Mouse (Mus musculus) hindbrain, postnatal 0 days (tissue): ENCODE measurements around the gene Mpp3. TPM values are rescaled to one million over a fixed set of nuclear protein-coding genes. Genes with fewer than 3 reads are reported as not detected.
A peak's percentile ranks its signal among the peaks of the same experiment; 100 is the strongest.

ENCODE experiments used
- ATAC-seq: fragments of 200-750 bp; cut with Nextera tagmentation; 2 replicates; pipeline ENCODE4 v1.8.0; 2017; ENCODE audit warnings: mild to moderate bottlenecking, moderate TSS enrichment, moderate library complexity
- DNase-seq: peaks from one replicate; pipeline ENCODE4 v3.0.0-alpha.2; 2015; ENCODE audit warnings: low spot score
- H3K27ac ChIP-seq: fragments of 300-500 bp; sonication (generic); 2 replicates; pipeline ENCODE4 v1.5.1; 2014; ENCODE audit warnings: mild to moderate bottlenecking
- H3K27me3 ChIP-seq: fragments of 300-500 bp; sonication (generic); 2 replicates; pipeline ENCODE4 v1.6.1; 2014; ENCODE audit warnings: low read length, mixed read lengths; ENCODE audit not compliant: insufficient read depth
- H3K36me3 ChIP-seq: fragments of 300-500 bp; sonication (generic); 2 replicates; pipeline ENCODE4 v1.6.1; 2014; ENCODE audit warnings: low read length, mixed read lengths; ENCODE audit not compliant: insufficient read depth
- H3K4me1 ChIP-seq: fragments of 300-500 bp; sonication (generic); 2 replicates; pipeline ENCODE4 v1.6.1; 2014; ENCODE audit warnings: antibody characterized with exemption, low read length, mixed read lengths; ENCODE audit not compliant: insufficient read depth
- H3K4me2 ChIP-seq: fragments of 300-500 bp; sonication (generic); 2 replicates; pipeline ENCODE4 v1.6.1; 2014; ENCODE audit warnings: low read depth, mild to moderate bottlenecking, low read length, moderate library complexity, mixed read lengths
- H3K4me3 ChIP-seq: fragments of 300-500 bp; sonication (generic); 2 replicates; pipeline ENCODE4 v1.5.1; 2014; ENCODE audit warnings: low read length
- H3K9ac ChIP-seq: fragments of 300-500 bp; sonication (generic); replicated peaks from 2 replicates; pipeline ENCODE4 v1.6.1; 2014; ENCODE audit warnings: mild to moderate bottlenecking, low read length, moderate library complexity, mixed read lengths
- H3K9me3 ChIP-seq: fragments of 300-500 bp; sonication (generic); 2 replicates; pipeline ENCODE4 v1.6.1; 2016; ENCODE audit warnings: low read length, mixed read lengths
- CTCF ChIP-seq: IDR thresholded peaks from 2 replicates; pipeline ENCODE4 v1.5.1; 2016; ENCODE audit warnings: antibody characterized with exemption, control low read depth, low read depth
- WGBS: fragments of 180-500 bp; shearing (Covaris S2); extraction: QIAGEN DNeasy Blood & Tissue Kit; methylation state at CpG from one replicate; pipeline ENCODE4 v1.1.7; 2014; 5-methylcytosine and 5-hydroxymethylcytosine counted together
- polyA plus RNA-seq: library from polyadenylated mRNA; unstranded; fragments of >200 nt; fragmentation: Nextera tagmentation; extraction: Ambion mirVana; gene quantifications from 2 replicates; pipeline ENCODE4 v1.2.1, GENCODE M21; 2015
- total RNA-seq: library from RNA; depleted of rRNA; stranded (reverse); fragments of >200 nt; gene quantifications from 2 replicates; pipeline ENCODE4 v1.2.3, GENCODE M21; 2014

The Mpp3 gene
- total and polyA plus RNA-seq, 2 experiments from 2014 or later, result 54.1 to 81.3 TPM

DNA sequence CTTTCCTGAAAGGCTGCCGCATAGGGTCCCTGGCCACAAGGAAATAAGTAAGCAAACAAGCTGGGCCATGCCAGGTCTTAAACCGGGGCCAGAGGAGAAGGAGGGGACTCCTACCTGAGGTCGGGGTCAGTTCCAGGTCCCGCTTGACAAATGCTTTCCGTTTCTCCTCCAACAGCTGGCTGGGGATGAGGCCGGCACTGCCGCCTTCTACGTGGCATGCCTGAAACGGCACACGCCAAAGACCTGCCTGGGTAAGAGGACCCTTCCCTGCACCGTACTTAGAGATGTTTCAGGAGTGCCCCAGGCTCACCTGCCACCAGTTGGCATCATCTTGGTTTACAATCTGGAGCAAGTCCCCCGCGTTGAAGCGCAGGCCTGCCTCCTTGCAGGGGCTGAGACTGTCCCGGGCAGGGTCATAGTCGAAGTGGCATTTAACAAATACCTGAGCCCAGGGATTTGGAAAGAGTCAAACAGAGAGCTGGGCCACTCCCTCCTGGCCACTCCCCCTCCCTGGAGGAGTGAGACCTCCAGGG, 33.7 kb upstream of the Mpp3 start:
- no peak for ATAC-seq
- TF ChIP-seq CTCF, result no peak
- no peak for DNase-seq
- Histone ChIP-seq H3K27me3 (no peaks in the 10 kb centered on the region), H3K4me3 (no peak overlapping the region), H3K9ac (no peak overlapping the region), H3K4me2 (peak overlapping the region; percentile 72), H3K4me1 (no peaks in the 10 kb centered on the region), H3K9me3 (no peaks in the 10 kb centered on the region), H3K36me3 (peaks cover 14% of the 10 kb centered on the region; the same call in 1 of the 2 replicates), H3K27ac (no peak overlapping the region)
- WGBS, result 34% methylated on average over 16 of the region's 16 CpGs

DNA sequence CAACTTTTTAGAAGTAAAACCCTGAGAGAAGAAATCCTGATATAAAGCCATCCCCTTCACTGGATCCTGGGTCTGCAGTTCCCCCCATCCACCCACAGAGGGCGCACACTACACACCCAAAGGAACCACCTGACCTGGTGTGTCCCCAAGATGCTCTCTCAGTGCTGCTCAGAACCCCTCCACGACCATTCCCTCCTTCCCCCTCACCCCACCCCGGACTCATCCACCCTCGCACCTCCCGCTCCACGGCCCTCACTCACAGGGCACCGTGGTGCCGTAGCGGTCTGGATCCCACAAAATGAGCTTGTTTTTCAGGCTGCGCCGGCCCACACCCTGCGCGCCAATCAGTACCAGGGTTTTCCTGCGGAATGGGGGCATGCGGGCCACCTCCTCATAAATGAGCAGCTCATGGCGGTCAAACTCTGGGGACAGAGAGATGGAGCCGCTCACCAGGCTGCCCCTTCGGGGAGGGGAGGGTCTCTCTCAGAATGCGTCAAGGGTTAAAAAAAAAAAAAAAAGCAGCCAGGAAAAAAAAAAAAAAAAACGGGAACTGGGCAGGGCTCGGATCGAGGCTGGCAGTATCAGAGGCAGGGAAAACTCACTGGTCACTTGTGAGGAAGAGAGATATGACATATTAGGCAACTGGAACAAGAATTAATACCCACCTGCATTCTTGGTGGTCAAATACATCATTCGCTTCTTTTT, 33.1 kb upstream of the Mpp3 start:
- Histone ChIP-seq H3K4me2 (peak overlapping the region; percentile 72), H3K9ac (peak overlapping the region; percentile 33; the same call in 1 of the 2 replicates), H3K4me1 (no peaks in the 10 kb centered on the region), H3K9me3 (no peaks in the 10 kb centered on the region), H3K36me3 (peaks cover 14% of the 10 kb centered on the region; the same call in 1 of the 2 replicates), H3K27ac (no peak overlapping the region), H3K4me3 (peak overlapping the region; percentile 35), H3K27me3 (no peaks in the 10 kb centered on the region)
- ATAC-seq (peak; percentile 81), DNase-seq (peak; percentile 85)
- 5% methylated on average over 23 of the region's 23 CpGs for WGBS
- peak; percentile 97 for TF ChIP-seq CTCF

DNA sequence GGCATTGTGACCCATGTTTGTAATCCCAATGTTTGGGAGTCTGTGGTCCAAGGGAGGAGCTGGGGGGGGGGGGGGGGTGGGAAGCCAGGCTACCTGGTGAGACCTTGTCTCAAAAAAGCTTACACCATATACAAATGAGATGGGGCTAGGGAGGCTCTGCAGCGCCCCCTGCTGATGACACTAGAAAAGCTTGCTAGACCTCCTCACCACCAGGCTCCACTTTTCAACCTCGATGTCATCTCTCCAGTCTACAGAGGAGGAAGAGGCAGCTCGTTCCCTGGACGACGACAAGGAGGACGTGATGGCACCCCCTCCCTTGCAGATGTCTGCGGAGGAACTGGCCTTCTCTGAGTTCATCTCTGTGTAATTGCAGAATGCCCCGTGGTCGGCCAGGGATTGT, 25.6 kb upstream of the Mpp3 start:
- H3K27me3 ChIP-seq, result no peaks in the 10 kb centered on the region
- peaks cover 3% of the 10 kb centered on the region; the same call in 1 of the 2 replicates for H3K36me3 ChIP-seq
- H3K9me3 ChIP-seq, result no peaks in the 10 kb centered on the region
- 27% methylated on average over 9 of the region's 9 CpGs for WGBS
- peak; percentile 68 for TF ChIP-seq CTCF
- H3K9ac ChIP-seq, result no peak overlapping the region
- no peak overlapping the region for H3K27ac ChIP-seq
- H3K4me1 ChIP-seq, result no peaks in the 10 kb centered on the region
- no peak overlapping the region for H3K4me2 ChIP-seq
- no peak for ATAC-seq
- no peak overlapping the region for H3K4me3 ChIP-seq
- peak; percentile 73 for DNase-seq

DNA sequence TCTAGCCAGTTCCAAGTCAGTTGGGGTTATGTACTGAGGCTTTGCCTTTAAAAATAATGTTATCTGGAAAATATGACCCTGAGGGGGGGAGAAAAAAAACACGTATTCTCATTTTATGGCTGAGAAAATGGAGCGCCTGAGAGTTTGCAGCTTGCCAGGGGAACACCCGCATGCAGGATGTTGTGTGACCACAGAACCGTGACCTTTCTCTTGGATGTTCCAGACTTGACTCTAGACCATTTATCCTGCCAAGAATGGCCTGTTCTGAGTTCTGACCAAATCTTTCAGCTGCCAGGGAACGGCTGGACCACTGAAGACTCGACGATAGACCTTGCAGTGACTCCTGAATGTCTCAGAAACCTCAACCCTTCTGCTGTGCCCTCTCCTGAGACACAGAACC, 24.9 kb upstream of the Mpp3 start:
- no peak overlapping the region for H3K4me2 ChIP-seq
- H3K4me1 ChIP-seq, result no peaks in the 10 kb centered on the region
- 63% methylated on average over 7 of the region's 7 CpGs for WGBS
- ATAC-seq, result no peak
- H3K27ac ChIP-seq, result no peak overlapping the region
- H3K9me3 ChIP-seq, result no peaks in the 10 kb centered on the region
- no peak for TF ChIP-seq CTCF
- H3K9ac ChIP-seq, result no peak overlapping the region
- H3K4me3 ChIP-seq, result no peak overlapping the region
- no peaks in the 10 kb centered on the region for H3K36me3 ChIP-seq
- H3K27me3 ChIP-seq, result no peaks in the 10 kb centered on the region
- no peak for DNase-seq

DNA sequence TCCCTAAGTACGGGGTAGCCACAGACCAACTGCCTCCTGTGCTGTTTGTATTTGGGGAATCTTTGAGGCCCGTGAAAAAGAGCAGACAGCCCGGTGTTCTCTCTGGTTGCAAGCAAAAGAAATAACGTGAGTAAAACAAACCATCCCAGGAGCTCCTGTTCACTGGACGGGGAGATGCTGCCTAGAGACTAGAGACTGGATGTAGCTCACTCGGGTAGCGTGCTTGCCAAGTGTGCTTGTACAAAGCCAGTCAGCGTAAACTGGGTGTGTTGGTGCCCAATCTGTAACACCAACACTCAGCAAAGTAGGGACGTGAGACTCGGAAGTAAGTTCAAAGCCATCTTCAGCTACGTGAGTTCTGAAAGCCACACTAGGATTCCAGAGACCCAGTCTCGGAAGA, 24.4 kb upstream of the Mpp3 start:
- no peak overlapping the region for H3K27ac ChIP-seq
- H3K4me1 ChIP-seq, result no peaks in the 10 kb centered on the region
- H3K27me3 ChIP-seq, result no peaks in the 10 kb centered on the region
- H3K36me3 ChIP-seq, result no peaks in the 10 kb centered on the region
- TF ChIP-seq CTCF, result no peak
- no peak overlapping the region for H3K4me3 ChIP-seq
- ATAC-seq (no peak), DNase-seq (no peak)
- WGBS, result 74% methylated on average over 12 of the region's 12 CpGs
- H3K4me2 ChIP-seq, result no peak overlapping the region
- no peak overlapping the region for H3K9ac ChIP-seq
- H3K9me3 ChIP-seq, result no peaks in the 10 kb centered on the region

DNA sequence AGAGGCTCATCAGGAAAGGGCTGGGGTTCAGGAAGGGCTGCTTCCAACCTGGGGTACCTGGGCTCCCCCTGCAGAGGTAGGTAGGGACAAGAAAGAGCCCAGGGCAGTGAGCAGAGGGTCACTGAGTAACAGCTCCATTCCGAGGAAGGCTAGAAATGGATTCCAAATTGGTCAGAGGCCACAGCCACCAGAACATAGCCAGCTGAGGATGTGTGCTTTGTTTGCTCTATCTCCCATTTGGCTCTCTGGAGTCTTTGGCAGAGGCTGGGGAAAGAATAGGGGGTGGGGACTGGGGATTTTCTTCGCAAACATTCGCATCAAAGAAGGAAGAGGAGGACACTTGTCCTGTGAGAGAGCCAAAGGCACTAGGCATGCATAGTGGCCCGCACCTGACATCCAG, 23.7 kb upstream of the Mpp3 start:
- Histone ChIP-seq H3K36me3 (no peaks in the 10 kb centered on the region), H3K4me3 (no peak overlapping the region), H3K9me3 (no peaks in the 10 kb centered on the region), H3K27me3 (no peaks in the 10 kb centered on the region), H3K4me1 (no peaks in the 10 kb centered on the region), H3K4me2 (no peak overlapping the region), H3K9ac (no peak overlapping the region), H3K27ac (no peak overlapping the region)
- 46% methylated on average over 4 of the region's 4 CpGs for WGBS
- ATAC-seq (no peak), DNase-seq (no peak)
- TF ChIP-seq CTCF, result no peak

DNA sequence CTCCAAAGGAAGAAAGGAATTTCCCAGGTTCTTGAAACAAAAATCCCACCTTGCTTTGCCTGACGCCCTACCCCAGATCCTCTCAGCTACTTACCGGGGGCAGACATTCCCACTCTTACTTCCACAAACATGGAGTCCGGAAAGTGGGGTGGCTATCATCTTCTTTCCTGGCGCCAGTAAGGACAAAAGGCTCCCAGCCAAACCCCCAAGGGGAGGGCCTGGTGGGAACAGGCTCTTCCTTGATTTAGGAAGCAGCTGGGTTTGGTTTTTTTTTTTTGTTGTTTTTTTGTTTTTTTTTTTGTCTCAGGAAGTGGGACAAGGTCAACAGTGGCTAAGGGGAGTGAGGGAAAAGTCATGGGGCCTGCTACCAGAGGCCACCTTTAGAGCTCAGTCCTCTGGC, 23.3 kb upstream of the Mpp3 start:
- Histone ChIP-seq H3K4me1 (no peaks in the 10 kb centered on the region), H3K4me3 (no peak overlapping the region), H3K27ac (no peak overlapping the region), H3K27me3 (no peaks in the 10 kb centered on the region), H3K36me3 (no peaks in the 10 kb centered on the region), H3K4me2 (no peak overlapping the region), H3K9me3 (no peaks in the 10 kb centered on the region), H3K9ac (no peak overlapping the region)
- no peak for ATAC-seq
- WGBS, result 64% methylated on average over 4 of the region's 4 CpGs
- no peak for TF ChIP-seq CTCF
- no peak for DNase-seq
